Mouse (Mus musculus) right cerebral cortex, postnatal 10 days (tissue): ENCODE measurements around the gene Fhdc1.

ENCODE experiments used
- DNase-seq, 2 experiments: peaks; one replicate each; pipeline ENCODE4 v3.0.0; 2021; ENCODE audit warnings: low spot score in 2 of 2

The Fhdc1 gene

DNA sequence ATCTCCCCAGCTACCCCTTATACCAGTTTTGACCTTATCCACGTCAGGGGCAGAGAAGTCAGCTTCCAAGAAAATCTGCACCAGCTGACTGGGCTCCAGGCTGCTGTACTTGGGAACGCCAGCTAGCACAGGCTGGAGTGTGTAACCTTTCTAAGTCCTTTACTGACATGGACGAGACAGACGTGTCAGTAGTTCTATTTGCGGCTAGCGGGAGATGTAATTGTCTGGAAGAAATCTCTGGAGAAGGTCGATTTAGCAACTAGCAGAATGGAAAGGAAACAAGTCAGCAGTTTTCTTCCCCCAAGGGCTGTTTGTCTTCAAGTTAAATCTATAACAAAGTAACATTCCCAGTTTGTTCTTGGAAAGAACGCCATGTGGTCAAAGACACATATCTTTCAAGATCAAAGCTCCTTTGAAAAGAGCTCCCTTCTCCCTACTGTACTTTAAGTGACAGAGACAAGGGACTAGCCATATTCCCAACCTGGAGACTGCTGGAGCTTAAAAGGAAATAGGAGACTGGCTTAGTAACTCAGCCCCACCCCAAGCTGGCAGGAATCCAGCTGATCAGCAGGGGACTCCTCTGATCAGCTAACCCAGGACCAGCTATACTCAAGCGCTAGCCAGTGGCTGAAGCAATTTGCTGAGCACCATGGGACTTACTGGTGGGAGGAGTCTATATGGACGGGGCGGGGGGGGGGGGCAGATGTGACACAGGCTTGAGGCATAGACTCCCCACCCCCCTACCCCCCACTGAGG, 44.8 kb downstream of the Fhdc1 start:
- no peak for DNase-seq

DNA sequence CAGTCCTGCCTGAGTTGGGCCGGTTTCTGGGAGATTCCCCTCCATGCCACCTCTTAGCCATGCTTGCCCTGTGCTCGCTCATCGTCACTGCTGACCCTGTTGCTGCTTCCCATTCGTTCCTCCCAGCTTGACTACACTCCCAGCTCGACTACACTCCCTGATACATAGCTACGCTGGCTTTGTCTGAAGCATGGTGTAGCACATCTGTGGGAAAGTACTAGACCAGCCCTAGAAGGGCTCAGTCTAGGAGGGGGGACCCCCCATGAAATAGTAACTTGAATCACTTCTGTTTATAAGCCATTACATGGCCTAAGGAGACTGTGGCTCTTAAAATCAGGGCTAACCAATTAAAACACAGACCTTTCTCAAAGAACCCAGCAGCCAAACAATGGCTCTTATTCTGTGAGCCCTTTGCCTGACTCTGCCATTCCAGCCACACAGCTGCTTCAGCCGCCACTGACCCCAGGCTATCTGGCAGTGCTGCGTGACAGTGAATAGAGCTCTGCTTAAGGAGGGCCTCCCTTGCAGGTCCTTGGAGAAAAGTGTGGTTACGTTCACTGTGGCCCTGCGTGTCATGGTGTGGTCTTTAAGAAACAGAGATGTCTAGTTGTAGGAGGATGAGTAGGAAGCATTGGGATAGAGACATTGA, 47.3 kb downstream of the Fhdc1 start:
- no peak for DNase-seq

GRCm38 (mm10) chr3:84431257-84431656, 49.0 kb downstream of the Fhdc1 start:
- no peak for DNase-seq

DNA sequence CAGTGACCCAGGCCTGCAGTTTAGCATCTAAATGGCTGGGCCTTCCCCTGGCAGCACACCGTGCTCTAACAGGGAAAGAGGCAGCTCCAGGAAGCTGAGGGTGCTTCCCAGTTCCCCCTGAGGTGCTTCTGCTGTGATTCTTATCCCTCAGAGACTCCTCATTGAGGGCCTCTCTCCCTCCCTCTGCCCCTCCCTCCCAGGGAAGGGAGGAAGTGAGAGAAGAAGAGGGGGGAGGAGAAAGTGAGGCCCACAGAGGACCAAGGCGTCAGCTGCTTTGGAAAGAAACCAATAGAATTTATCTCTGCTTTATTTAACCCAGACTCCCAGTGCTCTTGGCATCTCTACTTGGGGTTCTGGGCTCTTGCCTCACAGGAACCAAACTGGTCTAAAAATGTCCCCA, 50.1 kb downstream of the Fhdc1 start:
- DNase-seq: no peak

- DNase-seq: no peak
Observed at GRCm38 (mm10) chr3:84428994-84429725, 51.1 kb downstream of the Fhdc1 start.

DNA sequence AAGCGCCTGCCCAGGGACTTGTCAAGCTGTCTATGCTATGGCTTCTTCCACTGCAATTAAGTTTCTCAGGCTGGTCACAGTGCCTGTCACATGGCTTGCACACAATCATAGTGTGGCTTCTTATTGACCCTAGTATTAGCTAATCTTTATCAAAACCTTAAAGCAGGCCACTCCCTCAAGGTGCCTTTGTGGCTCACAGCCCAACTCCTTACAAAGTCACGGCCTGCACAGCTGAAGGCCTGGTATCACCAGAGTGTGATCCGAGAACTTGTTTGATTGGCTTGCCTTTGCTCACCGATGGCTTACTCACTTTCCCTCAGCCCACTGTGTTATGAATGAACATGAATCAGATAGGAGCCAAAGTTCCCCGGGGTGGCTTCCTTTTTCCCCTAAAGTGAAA, 52.5 kb downstream of the Fhdc1 start:
- DNase-seq: no peak

- DNase-seq: peak in 1 of 2 experiments; percentile 44
Observed at GRCm38 (mm10) chr3:84422340-84422739, 57.9 kb downstream of the Fhdc1 start.

DNA sequence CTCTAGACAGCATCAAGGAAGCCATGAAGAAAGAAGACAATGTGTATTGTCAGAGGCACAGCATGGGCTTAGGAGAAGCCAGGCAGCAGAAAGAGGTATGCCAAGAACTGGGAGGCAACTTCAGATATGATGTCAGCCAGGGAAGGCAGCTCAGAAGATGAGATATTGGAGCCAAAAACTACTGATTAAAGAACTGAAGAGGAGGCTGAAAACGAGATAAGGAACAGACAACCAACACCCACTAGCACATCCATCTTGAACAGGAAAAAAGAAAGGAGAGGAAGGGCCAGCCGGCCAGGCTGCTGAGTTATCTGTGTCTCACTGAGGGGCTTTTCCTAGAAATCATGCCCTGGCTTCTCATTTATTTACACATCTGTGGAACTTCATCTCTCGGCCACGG, 66.4 kb downstream of the Fhdc1 start:
- DNase-seq: no peak

GRCm38 (mm10) chr3:84412920-84413319, 67.3 kb downstream of the Fhdc1 start:
- DNase-seq: no peak

GRCm38 (mm10) chr3:84409474-84409862, 70.8 kb downstream of the Fhdc1 start:
- DNase-seq: no peak

DNA sequence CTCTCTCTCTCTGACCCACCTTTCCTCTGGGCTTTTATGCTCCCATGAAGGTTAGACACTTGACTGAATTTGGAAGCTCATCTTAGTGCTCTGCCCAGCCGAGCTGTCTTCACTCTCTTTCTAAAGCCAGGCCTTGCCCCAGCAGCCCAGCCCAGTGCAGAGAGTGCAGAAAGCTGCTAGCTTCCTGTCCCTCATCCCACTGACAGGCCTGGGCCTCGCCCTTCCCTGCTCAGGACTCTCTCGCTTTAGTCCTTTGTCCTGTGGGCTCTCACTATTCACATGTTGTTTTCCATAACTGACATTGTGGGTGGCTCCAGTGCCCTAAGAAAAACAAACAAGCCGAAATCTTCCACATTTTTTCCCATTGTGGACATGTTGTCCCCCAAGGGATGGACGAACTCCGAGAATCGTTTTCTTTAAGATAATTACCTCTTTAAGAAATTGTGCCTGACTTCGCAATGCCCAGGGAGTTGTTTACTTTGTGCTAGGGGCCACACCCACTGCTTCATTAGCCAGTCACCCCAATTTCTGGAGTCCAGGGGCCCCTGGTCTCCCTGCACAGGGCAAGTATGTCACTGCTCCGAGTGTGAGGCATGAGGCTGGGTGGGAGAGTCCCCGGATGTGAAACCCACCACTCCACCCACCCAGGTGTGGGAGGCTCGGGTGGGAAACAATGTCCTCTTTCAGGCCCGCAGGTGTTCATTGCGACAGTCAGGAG, 71.3 kb downstream of the Fhdc1 start:
- no peak for DNase-seq

- no peak for DNase-seq
Observed at GRCm38 (mm10) chr3:84405523-84405922, 74.7 kb downstream of the Fhdc1 start.

- DNase-seq: no peak
Observed at GRCm38 (mm10) chr3:84403389-84403788, 76.8 kb downstream of the Fhdc1 start.

- DNase-seq: no peak
Observed at GRCm38 (mm10) chr3:84402716-84403115, 77.5 kb downstream of the Fhdc1 start.

DNA sequence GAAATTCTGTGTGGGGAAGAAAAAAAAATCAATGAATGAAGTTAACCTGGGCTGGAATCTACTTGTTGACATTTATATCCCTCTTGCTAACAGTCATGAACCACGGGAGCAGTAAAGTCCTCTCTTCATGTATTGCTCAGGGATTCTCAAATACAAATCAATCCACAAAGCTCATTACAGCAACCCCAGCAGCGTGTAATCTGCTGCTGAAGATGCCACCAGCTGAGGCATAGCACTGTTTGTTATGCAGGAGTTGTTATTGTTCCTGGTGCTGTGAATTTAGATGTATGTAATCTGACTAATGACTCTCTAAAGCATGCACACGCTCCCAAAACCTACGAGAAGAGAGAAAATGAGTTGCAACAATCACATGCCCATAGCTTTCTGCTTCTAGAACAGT, 82.3 kb downstream of the Fhdc1 start:
- no peak for DNase-seq

DNA sequence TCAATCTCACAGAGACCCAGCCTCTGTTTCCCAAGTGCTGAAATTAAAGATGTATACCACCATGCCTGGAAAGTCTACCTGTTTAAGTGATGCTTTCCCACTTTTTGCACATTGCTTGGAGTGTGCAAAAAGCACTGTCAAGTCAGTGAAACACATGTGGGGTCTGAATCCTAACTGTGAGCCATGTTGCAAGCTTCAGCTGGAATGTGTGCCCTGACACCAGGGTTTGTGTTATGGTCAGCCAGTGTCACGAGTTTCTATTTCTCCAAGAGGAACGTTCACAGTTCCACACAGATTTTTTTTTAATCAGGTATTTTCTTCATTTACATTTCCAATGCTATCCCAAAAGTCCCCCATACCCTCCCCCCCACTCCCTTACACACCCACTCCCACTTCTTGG, 84.0 kb downstream of the Fhdc1 start:
- no peak for DNase-seq

GRCm38 (mm10) chr3:84395840-84396239, 84.4 kb downstream of the Fhdc1 start:
- DNase-seq: no peak

GRCm38 (mm10) chr3:84394841-84395447, 85.3 kb downstream of the Fhdc1 start:
- no peak for DNase-seq
